In the genomic region with DNA sequence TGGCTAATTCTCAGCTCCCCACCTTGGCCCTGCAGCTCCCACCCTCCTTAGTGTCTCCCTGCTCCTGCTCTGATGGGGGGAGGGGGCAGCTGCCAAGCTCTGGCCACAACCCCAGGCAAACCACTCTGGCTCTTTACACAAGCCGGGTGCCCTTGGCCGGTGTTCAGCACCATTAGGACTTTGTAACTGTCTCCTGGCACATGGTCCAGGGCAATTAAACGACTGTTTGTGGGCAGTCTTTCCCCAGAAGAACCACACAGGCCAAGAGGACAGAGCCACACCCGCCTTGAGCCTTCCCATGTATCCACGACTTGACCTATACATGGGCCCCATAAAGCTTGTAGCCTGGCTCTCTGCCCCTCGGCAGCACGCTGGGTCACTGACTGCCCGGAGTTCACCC, we compare ENCODE assay signal across 10 mouse cellular contexts. TPM values are rescaled to one million over a fixed set of nuclear protein-coding genes. Genes with fewer than 3 reads are reported as not detected.
A peak's percentile ranks its signal among the peaks of the same experiment; 100 is the strongest.
DNase-seq lines count a peak whose midpoint lies in the region; ATAC-seq lines count a peak whose summit lies in the region.
"Had no signal": no experiment of that assay in that cellular context is flagged by ENCODE, and none has a peak within 500 bp of the region (broad histone marks: within the 10 kb centered on the region; RNA-seq: fewer than 3 reads in every experiment).

No protein-coding gene starts in this region.

- H3K4me3 ChIP-seq in kidney, embryonic 16.5 days (ENCODE audit: low read length), result no peak overlapping the region
- no peak overlapping the region for H3K4me3 ChIP-seq in intestine, embryonic 15.5 days (replicated peaks)
- no peak overlapping the region for H3K4me3 ChIP-seq in forebrain, embryonic 12.5 days (replicated peaks)
- H3K4me3 ChIP-seq: embryonic facial prominence, embryonic 10.5 days had no signal

- H3K4me2 ChIP-seq in kidney, embryonic 16.5 days (replicated peaks; ENCODE audit: low read depth, low read length), result no peak overlapping the region
- no peak overlapping the region for H3K4me2 ChIP-seq in intestine, embryonic 15.5 days (replicated peaks)
- H3K4me2 ChIP-seq in forebrain, embryonic 12.5 days, result no peak overlapping the region

- H3K9me3 ChIP-seq in kidney, embryonic 16.5 days (ENCODE audit: low read length), result no peaks in the 10 kb centered on the region
- no peaks in the 10 kb centered on the region for H3K9me3 ChIP-seq in intestine, embryonic 15.5 days
- no peaks in the 10 kb centered on the region for H3K9me3 ChIP-seq in forebrain, embryonic 12.5 days
- H3K9me3 ChIP-seq: embryonic facial prominence, embryonic 10.5 days had no signal

- H3K27ac ChIP-seq in kidney, embryonic 16.5 days (ENCODE audit: low read length), result no peak overlapping the region
- no peak overlapping the region for H3K27ac ChIP-seq in intestine, embryonic 15.5 days
- H3K27ac ChIP-seq in forebrain, embryonic 12.5 days, result no peak overlapping the region
- H3K27ac ChIP-seq: embryonic facial prominence, embryonic 10.5 days had no signal

- H3K4me1 ChIP-seq in kidney, embryonic 16.5 days (ENCODE audit: insufficient read depth, low read length), result no peaks in the 10 kb centered on the region
- peaks cover 3% of the 10 kb centered on the region; the same call in 1 of the 2 replicates for H3K4me1 ChIP-seq in intestine, embryonic 15.5 days (replicated peaks)
- H3K4me1 ChIP-seq in forebrain, embryonic 12.5 days, result no peaks in the 10 kb centered on the region

- peak; percentile 90 for DNase-seq in kidney, adult 11 months
- DNase-seq in thymus, postnatal 25 days, result peak; percentile 6
- DNase-seq in thymus, postnatal 36 days, result no peak
- DNase-seq in cerebellum, adult 11-12 months, result no peak
- DNase-seq in thymus, postnatal 10 days (ENCODE audit: low spot score in 2 of 2), result no peak
- DNase-seq: lung, postnatal 10 days had no signal

- H3K9ac ChIP-seq in kidney, embryonic 16.5 days (replicated peaks; ENCODE audit: low read length), result no peak overlapping the region
- H3K9ac ChIP-seq in intestine, embryonic 15.5 days, result no peak overlapping the region
- no peak overlapping the region for H3K9ac ChIP-seq in forebrain, embryonic 12.5 days

- 60% methylated on average over 8 of the region's 8 CpGs for WGBS in kidney, embryonic 16.5 days
- 49% methylated on average over 8 of the region's 8 CpGs for WGBS in intestine, embryonic 15.5 days
- WGBS in forebrain, embryonic 12.5 days, result 69% methylated on average over 8 of the region's 8 CpGs

- H3K36me3 ChIP-seq in kidney, embryonic 16.5 days (ENCODE audit: insufficient read depth, low read length), result no peaks in the 10 kb centered on the region
- no peaks in the 10 kb centered on the region for H3K36me3 ChIP-seq in intestine, embryonic 15.5 days
- H3K36me3 ChIP-seq in forebrain, embryonic 12.5 days (replicated peaks), result no peaks in the 10 kb centered on the region
- H3K36me3 ChIP-seq: embryonic facial prominence, embryonic 10.5 days had no signal

- no peaks in the 10 kb centered on the region for H3K27me3 ChIP-seq in kidney, embryonic 16.5 days (ENCODE audit: insufficient read depth, low read length)
- H3K27me3 ChIP-seq in intestine, embryonic 15.5 days (replicated peaks), result no peaks in the 10 kb centered on the region
- H3K27me3 ChIP-seq in forebrain, embryonic 12.5 days, result peaks cover 3% of the 10 kb centered on the region; the same call in 1 of the 2 replicates

- no peak for ATAC-seq in kidney, embryonic 16.5 days (ENCODE audit: low FRiP score, low TSS enrichment)
- peak; percentile 72; the same call in 1 of the 2 replicates for ATAC-seq in intestine, embryonic 15.5 days
- ATAC-seq in forebrain, embryonic 12.5 days (ENCODE audit: low FRiP score), result no peak

RNA-seq across cellular contexts. Expression of a gene that starts 10.3 kb away (rescaled TPM):
- polyA plus RNA-seq in kidney, embryonic 16.5 days (2015; fragmentation: Nextera tagmentation; extraction: Ambion mirVana), result 1.6 and 1.8 TPM in 2 replicates
- 1.8 and 2.0 TPM in 2 replicates for polyA plus RNA-seq in intestine, embryonic 15.5 days (2015; fragmentation: Nextera tagmentation; extraction: Ambion mirVana)
- polyA plus RNA-seq in forebrain, embryonic 12.5 days (2016; fragmentation: Nextera tagmentation; extraction: Ambion mirVana), result 0.67 and 0.88 TPM in 2 replicates

RNA-seq across cellular contexts. Expression of a gene that starts 20.9 kb away (rescaled TPM):
- 6.8 and 7.8 TPM in 2 replicates for polyA plus RNA-seq in kidney, embryonic 16.5 days (2015; fragmentation: Nextera tagmentation; extraction: Ambion mirVana)
- 4.3 and 4.5 TPM in 2 replicates for polyA plus RNA-seq in intestine, embryonic 15.5 days (2015; fragmentation: Nextera tagmentation; extraction: Ambion mirVana)
- polyA plus RNA-seq in forebrain, embryonic 12.5 days (2016; fragmentation: Nextera tagmentation; extraction: Ambion mirVana), result 7.0 and 7.2 TPM in 2 replicates

Comparison
In these comparisons a context has a peak if more than half of its experiments do, and no peak if none do; other contexts are left out.
1. DNase-seq: peak in kidney, adult 11 months (single experiment) and thymus, postnatal 25 days (single experiment); none in thymus, postnatal 36 days (0 of 2), cerebellum, adult 11-12 months (single experiment) and thymus, postnatal 10 days (0 of 2).